Mouse (Mus musculus) cerebellum, adult 2 months (tissue): Measurements from ENCODE around the gene Tagap1. TPM values are rescaled to one million over a fixed set of nuclear protein-coding genes. Genes with fewer than 3 reads are reported as not detected.
"Not testable (repeated sequence)": the region's sequence is repeated elsewhere in the genome, so short reads cannot be mapped to it uniquely, and the experiment has no call there.

Source experiments
- DNase-seq, 2 experiments: peaks; one replicate each; pipeline ENCODE4 v3.0.0; 2021
- H3K27ac ChIP-seq: fragments of 200-500 bp; 2 replicates; pipeline ENCODE4 v1.5.1; 2012; ENCODE audit warnings: low read length, control low read depth, inconsistent platforms; ENCODE audit not compliant: insufficient read depth
- H3K27me3 ChIP-seq: fragments of 200-500 bp; 2 replicates; pipeline ENCODE4 v1.6.1; 2012; ENCODE audit warnings: inconsistent platforms, mild to moderate bottlenecking, low read length, moderate library complexity; ENCODE audit not compliant: control insufficient read depth, insufficient read depth
- H3K4me1 ChIP-seq: fragments of 200-500 bp; 2 replicates; pipeline ENCODE4 v1.6.1; 2011; ENCODE audit warnings: low read length; ENCODE audit not compliant: control insufficient read depth, insufficient read depth
- H3K4me3 ChIP-seq: fragments of 200-500 bp; replicated peaks from 2 replicates; pipeline ENCODE3; 2011; ENCODE audit warnings: mild to moderate bottlenecking, low read depth, low read length, control low read depth; ENCODE audit not compliant: insufficient read depth
- WGBS: fragments of 180-500 bp; shearing (Covaris S2); methylation state at CpG from one replicate; pipeline ENCODE4 v1.1.7; 2018; 5-methylcytosine and 5-hydroxymethylcytosine counted together
- polyA plus RNA-seq: library from polyadenylated mRNA; depleted of rRNA; stranded (reverse); fragments of >200 nt; gene quantifications from 2 replicates; pipeline ENCODE4 v1.2.3, GENCODE M21; 2012; rRNA removed

Gene Tagap1
- polyA plus RNA-seq = 35.8 and 38.7 TPM in 2 replicates

DNA sequence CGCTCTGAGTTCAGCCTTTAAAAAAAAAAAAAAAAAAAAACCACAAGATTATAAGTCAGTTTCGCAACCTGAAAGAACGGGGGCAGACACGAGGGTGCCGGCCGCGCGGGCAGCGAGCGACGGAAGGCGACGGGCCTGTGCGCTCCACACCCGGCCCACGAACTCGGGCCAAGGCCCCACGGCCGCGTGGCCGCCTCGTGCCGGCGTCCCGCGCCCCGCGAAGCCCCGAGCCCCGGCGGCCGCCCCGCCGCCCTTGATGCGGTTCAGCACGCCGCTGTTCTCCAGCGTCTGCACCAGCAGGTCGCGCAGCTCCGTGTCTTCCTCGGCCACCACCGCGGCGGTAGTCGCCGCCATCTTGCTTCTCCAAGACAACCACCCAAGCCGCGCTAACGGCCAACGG lies at the start of gene Tagap1:
TSS of gene Tagap1 (minus strand) at position 381 of the 400 bp plus-strand sequence.
- 1% methylated on average over 33 of the region's 51 CpGs for WGBS
- H3K27me3 ChIP-seq, H3K4me1 ChIP-seq, H3K27ac ChIP-seq: not testable (repeated sequence)
- DNase-seq = peak; percentile 58 to 79
- H3K4me3 ChIP-seq = peak within 1 kb of the TSS; percentile 67

DNA sequence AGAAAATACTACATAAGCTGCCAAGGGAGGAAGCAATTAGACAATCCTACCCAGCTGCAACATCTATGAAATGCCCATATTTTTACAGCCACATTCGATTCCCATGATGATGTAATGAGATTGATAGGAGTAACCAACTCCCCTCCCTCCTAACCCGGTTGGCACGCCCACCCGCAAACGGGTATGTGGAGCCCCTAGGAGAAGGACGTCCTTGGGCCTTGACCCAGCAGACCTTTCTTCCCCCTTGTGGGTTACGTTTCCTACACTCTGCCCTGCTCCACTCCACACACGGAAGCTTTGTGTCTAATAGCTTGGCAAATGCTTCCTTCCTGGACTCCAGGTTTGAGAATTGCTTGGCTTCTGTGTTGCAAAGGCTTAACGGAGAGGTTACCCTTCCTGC lies 48.9 kb upstream of the Tagap1 start:
- not testable (repeated sequence) for H3K4me3 ChIP-seq, DNase-seq, H3K27ac ChIP-seq, H3K4me1 ChIP-seq, H3K27me3 ChIP-seq
- 59% methylated on average over 4 of the region's 9 CpGs for WGBS

DNA sequence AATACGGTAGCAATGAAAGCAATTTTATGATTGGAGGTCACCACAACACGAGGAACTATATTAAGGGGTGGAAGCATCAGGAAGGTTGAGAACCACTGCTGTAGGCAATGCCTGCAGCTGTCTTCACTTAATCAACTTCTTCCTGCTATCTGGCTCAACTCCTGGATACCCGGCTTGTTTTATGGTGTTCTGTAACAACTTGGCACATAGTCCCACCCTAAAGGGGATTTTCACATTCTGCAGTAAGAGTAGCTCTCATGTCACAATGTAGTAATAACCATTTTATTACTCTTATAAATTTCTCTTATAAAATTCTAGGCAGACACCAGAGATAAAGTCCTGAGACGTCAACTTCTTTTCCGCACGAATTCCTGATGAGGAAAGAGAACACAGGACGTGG lies 48.5 kb upstream of the Tagap1 start:
- WGBS = no CpG with 5 or more reads among the region's 7 CpGs
- H3K4me1 ChIP-seq, DNase-seq, H3K27ac ChIP-seq, H3K27me3 ChIP-seq, H3K4me3 ChIP-seq: not testable (repeated sequence)

DNA sequence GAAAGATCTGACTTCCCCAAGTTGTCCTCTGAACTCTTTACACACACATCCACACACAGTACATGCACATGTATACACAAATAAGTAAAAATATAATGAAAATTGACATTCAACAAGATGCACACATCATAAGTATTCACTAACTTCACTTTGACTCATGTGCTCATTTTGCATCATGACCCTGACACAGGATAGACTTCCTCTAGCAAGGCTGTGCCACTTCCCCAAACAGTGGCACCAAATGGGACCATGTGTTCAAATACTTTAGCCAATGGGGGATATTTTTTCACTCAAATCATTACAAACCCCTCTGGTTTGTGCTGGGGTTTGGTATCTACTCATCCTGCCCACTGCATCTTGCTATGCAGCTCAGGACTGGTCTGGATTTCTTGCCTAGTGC lies 47.9 kb upstream of the Tagap1 start:
- H3K27ac ChIP-seq, DNase-seq, H3K4me1 ChIP-seq, H3K27me3 ChIP-seq, H3K4me3 ChIP-seq: not testable (repeated sequence)

DNA sequence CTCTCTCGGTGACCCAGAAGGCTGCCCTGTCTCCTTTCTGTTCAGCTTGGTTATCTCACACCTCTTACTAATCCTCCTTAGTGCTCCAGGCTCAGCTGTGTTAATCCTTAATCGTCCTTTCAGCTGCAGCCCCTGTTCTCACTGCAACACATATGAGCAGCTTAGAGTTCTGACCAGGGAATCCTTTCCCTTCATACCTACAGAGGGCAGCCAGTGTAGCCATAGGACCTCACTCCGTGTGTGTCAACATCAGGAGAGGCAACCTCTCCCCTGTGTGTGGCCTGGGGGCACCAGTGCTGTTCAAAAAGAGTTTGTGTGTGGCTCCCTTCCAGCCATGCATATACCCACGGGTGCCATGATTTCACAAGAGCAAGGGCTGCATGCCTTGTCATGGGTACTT lies 44.7 kb upstream of the Tagap1 start:
- 97% methylated on average over 3 of the region's 4 CpGs for WGBS
- H3K27me3 ChIP-seq, H3K4me3 ChIP-seq, H3K4me1 ChIP-seq, DNase-seq, H3K27ac ChIP-seq: not testable (repeated sequence)

DNA sequence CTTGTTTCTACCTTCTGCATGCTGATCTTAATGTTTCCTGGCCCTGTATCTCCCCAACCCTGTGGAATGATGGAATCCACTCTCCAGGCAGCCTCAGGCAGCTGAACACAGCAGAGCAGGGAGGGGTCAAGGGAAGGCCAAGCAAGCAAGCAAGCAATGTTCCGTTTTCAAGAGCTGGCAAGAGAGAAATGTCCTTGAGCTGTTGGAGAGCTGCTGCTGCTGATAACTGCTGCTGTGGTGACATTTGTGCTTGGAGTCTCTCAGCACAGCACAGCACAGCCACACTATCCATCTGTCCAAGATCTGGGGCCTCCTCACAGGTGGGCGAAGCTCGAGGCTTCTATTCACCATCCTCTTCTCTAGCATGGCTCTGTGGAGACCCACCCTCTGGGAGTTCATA lies 42.4 kb upstream of the Tagap1 start:
- not testable (repeated sequence) for DNase-seq, H3K4me1 ChIP-seq, H3K27me3 ChIP-seq, H3K4me3 ChIP-seq, H3K27ac ChIP-seq
- WGBS = no CpG with 5 or more reads among the region's 3 CpGs

DNA sequence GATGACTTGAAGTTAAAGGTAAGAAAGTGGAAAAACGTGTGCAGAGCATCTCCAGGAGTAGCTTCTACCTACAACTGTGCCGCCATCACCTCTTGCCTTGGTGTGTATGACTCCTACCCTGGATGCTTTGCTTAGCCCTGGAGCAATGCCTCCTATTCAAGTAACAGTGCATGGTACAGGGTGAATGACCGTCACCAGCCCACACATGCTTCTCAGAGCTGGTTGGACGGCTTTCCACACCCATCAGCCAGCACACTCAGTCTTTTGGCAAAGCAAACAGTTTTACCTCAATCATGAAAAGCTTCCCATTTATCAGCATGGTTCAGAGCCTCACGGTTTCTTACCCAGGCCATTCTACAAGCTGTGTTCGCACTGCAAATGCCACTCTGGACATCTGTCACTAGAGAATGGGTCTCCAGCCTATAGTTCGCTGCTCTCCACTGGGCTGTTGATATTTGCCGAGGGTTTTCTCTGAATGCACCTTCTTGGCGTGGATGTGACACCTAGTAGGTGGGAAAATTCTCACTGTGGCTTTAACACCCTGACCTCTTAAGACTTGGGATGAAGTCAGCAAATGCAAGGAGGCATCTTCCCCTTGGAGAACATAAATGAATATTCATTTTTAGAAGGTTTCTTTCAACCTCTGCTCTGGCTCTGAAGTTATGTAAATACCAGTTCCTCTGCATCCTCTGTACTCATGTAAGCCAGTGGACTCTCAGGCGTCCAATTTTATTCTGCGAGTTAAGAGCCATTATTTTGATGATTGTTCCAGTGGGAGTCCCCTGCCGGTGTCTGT lies 41.0 kb upstream of the Tagap1 start:
- H3K4me1 ChIP-seq, H3K27ac ChIP-seq, H3K27me3 ChIP-seq, H3K4me3 ChIP-seq, DNase-seq: not testable (repeated sequence)
- WGBS = 49% methylated on average over 9 of the region's 12 CpGs

DNA sequence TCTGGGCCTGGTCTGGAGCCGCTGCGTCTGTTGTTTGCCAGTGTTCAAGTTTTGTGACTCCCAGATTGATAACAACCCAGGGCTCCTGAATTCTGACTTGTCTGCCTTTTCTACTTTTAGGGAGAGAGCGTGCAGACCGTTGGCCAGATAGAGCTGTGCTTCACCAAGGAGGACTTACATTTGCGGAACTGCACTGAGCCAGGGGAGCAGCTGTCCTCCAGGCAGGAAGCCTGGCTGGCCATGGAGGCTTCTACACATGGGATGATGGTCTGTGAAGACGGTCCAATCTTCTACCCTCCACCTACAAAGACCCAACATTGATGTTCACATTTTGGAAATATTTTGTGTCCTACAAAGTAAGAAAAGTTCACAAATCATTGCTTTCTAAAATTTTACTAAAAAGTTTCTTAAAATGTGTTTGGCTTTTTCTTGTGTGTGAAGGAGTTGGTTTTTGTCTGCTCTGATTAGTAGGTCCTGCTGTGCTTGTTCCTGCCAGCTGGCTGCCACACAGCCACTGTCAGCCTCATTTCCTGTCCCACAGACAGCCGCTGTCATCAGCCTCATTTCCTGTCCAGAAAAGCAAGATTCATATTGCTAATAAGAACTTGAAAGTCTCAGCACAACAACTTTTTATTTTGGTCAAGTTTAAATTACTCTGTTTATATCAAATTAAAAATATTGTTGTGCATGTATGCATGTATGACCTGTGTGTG lies 37.0 kb upstream of the Tagap1 start:
- not testable (repeated sequence) for H3K27ac ChIP-seq, DNase-seq, H3K4me3 ChIP-seq, H3K27me3 ChIP-seq, H3K4me1 ChIP-seq
- 11% methylated on average over 2 of the region's 7 CpGs for WGBS

DNA sequence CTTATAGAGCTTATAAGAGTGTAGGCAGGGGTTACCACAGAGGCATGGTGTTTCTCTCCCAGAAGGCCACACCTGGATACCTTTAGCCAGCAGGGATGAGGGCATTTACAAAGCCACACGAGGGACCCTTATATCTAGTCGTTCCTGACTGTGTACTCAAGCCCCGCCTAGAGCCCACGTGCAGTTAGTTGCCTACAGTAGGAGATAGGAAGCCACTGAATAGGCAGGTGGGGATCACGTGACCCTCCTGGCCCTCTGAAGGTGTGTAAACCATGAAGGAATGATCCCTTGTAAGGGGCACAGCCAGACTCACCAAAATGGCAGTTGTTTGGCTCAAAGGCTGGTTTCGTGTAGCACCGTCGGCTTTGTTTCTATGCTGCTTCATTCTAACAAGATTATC lies 35.9 kb upstream of the Tagap1 start:
- WGBS = 89% methylated on average over 8 of the region's 8 CpGs
- H3K4me3 ChIP-seq, H3K27ac ChIP-seq, H3K4me1 ChIP-seq, H3K27me3 ChIP-seq, DNase-seq: not testable (repeated sequence)

DNA sequence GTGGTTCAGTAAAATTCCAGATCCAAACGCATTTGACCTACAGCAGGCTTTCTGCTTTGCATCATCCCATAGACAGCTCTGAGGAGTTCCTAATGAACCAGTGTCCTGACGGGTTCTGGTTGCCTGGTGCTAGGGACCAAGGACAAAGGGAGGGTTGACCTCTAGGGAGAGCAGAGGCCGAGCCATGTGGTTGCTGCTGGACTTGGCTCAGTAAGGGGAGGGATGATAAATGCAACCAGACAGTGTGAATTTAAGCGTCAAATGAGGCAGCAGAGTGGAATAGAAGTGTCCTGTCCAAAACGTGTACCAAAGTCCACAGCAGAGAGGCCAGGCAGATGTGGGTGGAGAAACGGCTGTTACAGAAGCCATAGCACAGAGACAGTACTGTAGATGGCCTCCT lies 34.5 kb upstream of the Tagap1 start:
- not testable (repeated sequence) for H3K27me3 ChIP-seq, DNase-seq, H3K27ac ChIP-seq, H3K4me3 ChIP-seq, H3K4me1 ChIP-seq
- WGBS = no CpG with 5 or more reads among the region's 6 CpGs

DNA sequence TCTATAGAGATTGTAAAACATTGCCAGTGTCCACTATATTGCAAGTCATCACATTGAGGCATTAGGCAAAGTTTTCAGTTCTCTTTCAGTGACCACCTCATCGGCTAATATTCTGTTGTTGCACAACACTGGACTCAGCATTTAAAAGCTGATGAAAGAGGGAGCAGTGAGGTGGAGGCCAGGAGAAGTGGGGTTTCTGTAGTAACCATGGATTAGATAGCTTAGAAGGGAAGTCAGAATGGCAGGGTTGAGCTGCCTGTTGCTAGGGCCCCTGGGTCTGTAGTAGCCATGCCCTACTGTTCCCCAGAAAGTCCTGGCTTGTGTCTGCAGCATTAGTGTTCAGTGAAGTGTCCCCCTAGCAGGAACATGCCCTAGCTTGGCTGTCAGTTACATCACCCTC lies 25.2 kb upstream of the Tagap1 start:
- H3K4me3 ChIP-seq, H3K27me3 ChIP-seq, DNase-seq, H3K27ac ChIP-seq, H3K4me1 ChIP-seq: not testable (repeated sequence)
- 93% methylated on average over 1 of the region's 1 CpGs for WGBS

DNA sequence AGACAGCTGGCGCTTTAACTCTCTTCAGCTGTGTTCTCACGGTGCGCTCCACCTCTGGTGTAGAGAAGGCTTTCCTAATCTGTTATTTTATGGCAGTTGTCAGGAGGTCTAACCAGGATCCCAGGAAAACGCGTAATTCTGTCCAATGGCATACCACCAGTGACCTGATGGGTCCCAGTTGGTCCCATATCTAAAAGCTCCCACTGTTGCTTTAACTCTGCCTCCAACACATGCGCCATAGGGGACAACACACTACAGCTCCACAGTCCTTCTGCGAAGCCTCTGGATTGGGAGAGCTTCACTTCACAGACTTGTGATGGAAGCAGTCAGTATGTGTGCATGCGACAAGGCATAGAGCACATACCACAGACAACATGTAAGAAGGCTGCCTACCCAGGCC lies 19.2 kb upstream of the Tagap1 start:
- DNase-seq, H3K27me3 ChIP-seq, H3K4me1 ChIP-seq, H3K27ac ChIP-seq, H3K4me3 ChIP-seq: not testable (repeated sequence)
- 99% methylated on average over 5 of the region's 8 CpGs for WGBS

DNA sequence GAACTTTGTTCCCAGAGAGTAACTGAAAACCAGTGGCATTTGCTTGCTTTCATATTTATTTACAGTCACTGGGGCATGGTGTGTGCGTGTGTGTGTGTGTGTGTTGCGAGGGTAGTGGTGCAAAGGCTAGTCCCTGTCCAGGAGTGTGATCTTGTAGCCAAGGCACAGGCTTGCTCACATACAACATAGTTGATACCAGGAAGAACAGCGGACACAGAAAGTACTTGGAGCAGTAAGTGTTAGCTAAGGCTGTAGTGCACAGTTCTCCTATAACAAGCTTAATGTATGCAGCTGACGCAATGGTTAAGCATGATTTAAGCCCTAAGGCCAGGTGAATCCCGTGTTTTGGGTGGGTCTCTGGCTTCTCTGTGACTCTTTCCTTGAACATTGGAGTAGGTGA lies 18.4 kb upstream of the Tagap1 start:
- H3K27me3 ChIP-seq, H3K4me3 ChIP-seq, H3K27ac ChIP-seq, DNase-seq, H3K4me1 ChIP-seq: not testable (repeated sequence)
- 23% methylated on average over 5 of the region's 5 CpGs for WGBS
